Mouse (Mus musculus) urinary bladder, postnatal 10 days (tissue): ENCODE measurements around the gene Dgke.
"Not testable (repeated sequence)": the region's sequence is repeated elsewhere in the genome, so short reads cannot be mapped to it uniquely, and the experiment has no call there.

ENCODE experiments used
- DNase-seq: peaks from one replicate; pipeline ENCODE4 v3.0.0; 2022; ENCODE audit warnings: low spot score

The Dgke gene

GRCm38 (mm10) chr11:89002068-89002467 is 64.6 kb downstream of the Dgke start:
- DNase-seq: no peak

GRCm38 (mm10) chr11:89001569-89001968 is 65.1 kb downstream of the Dgke start:
- DNase-seq: no peak

GRCm38 (mm10) chr11:89000527-89000819 is 66.2 kb downstream of the Dgke start:
- no peak for DNase-seq

GRCm38 (mm10) chr11:88999723-89000526 is 66.7 kb downstream of the Dgke start:
- DNase-seq: no peak

GRCm38 (mm10) chr11:88998974-88999722 is 67.5 kb downstream of the Dgke start, which contains the start of gene Trim25:
Gene Trim25, plus strand, starts transcription at chr11:88999376.
- peak; percentile 64 for DNase-seq

- DNase-seq: no peak
Measured at GRCm38 (mm10) chr11:88998406-88998805, 68.2 kb downstream of the Dgke start.

DNA sequence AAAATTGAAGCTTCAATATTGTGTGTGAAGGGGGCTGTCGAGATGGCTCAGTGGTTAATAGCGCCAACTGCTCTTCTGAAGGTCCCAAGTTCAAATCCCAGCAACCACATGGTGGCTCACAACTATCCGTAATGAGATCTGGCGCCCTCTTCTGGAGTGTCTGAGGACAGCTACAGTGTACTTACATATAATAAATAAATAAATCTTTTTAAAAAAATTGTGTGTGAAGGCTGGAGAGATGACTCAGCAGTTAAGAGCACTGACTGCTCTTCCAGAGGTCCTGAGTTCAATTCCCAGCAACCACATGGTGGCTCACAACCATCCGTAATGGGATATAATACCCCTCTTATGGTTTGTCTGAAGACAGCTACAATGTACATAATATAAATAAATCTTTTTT is 69.3 kb downstream of the Dgke start:
- not testable (repeated sequence) for DNase-seq

DNA sequence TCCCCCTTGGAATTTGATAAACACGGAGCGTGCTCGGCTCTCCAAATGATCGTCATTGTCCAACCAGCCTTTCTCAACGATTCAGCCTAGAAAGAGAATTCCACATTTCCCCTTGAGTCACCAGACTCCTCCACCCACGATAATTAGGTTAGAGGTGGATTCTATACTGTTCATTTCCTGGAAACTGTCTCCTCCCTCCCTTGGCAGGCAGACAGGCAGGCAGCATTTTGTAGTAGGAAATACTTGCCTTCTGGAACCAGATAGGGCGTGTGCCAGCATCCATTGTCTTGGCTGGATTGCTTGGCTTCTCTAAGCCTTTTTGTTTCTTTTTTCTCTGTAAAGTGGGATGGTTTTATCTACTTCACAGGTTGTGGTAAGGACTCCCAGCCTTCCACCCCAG is 70.2 kb downstream of the Dgke start:
- no peak for DNase-seq

- DNase-seq: no peak
Measured at GRCm38 (mm10) chr11:88995616-88996015, 71.0 kb downstream of the Dgke start.

DNA sequence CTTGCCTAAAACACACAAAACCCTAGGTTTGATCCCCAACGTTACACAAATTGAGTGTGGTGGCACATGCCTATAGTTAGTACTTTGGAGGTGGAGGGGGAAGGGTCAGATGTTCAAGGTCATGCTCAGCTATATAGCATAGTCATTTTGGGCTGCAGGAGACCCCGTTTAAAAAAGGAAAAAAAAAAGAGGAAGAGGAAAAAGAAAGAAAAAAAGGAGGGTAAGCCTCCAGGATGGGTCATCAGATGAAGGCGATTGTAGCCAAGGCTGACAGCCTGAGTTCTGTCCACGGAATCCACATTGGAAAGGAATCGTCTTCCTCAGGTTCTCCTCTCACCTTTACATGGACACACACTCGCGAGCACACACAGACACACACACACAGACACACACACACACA is 72.2 kb downstream of the Dgke start:
- no peak for DNase-seq

GRCm38 (mm10) chr11:88993625-88994024 is 73.0 kb downstream of the Dgke start:
- DNase-seq: no peak

- DNase-seq: no peak
Measured at GRCm38 (mm10) chr11:88993186-88993585, 73.5 kb downstream of the Dgke start.

GRCm38 (mm10) chr11:88989530-88989929 is 77.1 kb downstream of the Dgke start:
- no peak for DNase-seq

DNA sequence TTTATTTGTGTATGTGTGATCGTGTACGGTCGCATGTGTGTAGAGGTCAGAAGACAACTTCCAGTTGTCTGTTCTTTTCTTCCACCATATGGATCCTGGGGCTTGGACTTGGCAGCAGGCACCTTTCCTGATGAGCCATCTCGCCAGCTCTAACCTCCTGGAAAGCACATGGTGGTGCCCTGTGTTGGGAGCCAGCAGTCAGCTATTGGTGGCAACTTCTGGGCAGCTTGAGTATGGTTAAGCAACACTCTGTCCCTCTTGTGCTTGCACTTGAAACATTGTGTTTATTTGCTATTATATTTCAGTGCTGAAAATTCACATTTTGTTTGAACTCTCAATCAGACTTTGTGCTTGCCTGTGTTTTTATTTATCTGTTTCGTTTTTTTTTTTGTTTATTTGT is 77.7 kb downstream of the Dgke start:
- no peak for DNase-seq

GRCm38 (mm10) chr11:88986616-88987015 is 80.0 kb downstream of the Dgke start:
- DNase-seq: no peak
